In the genomic region with DNA sequence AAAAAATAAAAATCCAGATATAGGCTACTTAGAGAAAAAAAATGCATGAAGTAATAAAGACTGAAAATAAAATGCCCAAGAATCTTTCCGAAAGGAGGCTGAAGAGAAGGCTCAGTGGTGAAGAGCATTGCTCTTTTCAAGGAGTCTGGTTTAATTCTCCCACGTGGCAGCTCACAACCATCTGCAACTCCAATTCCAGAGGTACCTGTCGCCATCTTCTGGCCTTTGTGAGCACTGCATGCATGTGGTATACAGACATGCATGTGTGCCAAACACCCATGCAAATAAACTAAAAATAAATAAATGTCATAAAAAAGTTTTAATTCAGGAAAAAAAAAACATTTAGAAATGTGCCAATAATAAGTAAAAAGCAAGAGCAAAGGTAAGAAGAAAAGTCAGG, we compare ENCODE assay signal across 9 mouse cellular contexts.
A peak's percentile ranks its signal among the peaks of the same experiment; 100 is the strongest.
DNase-seq lines count a peak whose midpoint lies in the region; ATAC-seq and TF ChIP-seq lines count a peak whose summit lies in the region.
"Had no signal": no experiment of that assay in that cellular context is flagged by ENCODE, and none has a peak within 500 bp of the region (broad histone marks: within the 10 kb centered on the region; RNA-seq: fewer than 3 reads in every experiment).

No protein-coding gene starts in this region.

- H3K9me3 ChIP-seq in hindbrain, embryonic 11.5 days (ENCODE audit: control insufficient read depth, low read length) = no peaks in the 10 kb centered on the region
- H3K9me3 ChIP-seq in hindbrain, embryonic 13.5 days = no peaks in the 10 kb centered on the region
- H3K9me3 ChIP-seq in liver, postnatal 0 days (ENCODE audit: low read length) = no peaks in the 10 kb centered on the region
- H3K9me3 ChIP-seq: embryonic facial prominence, embryonic 12.5 days had no signal

- 46% methylated on average over 3 of the region's 3 CpGs for WGBS in hindbrain, embryonic 11.5 days
- WGBS in hindbrain, embryonic 13.5 days = 37% methylated on average over 3 of the region's 3 CpGs
- 23% methylated on average over 3 of the region's 3 CpGs for WGBS in liver, postnatal 0 days (ENCODE audit: insufficient replicate concordance)

- H3K9ac ChIP-seq in hindbrain, embryonic 11.5 days (ENCODE audit: low read depth, low read length) = no peak overlapping the region
- H3K9ac ChIP-seq in hindbrain, embryonic 13.5 days = no peak overlapping the region
- H3K9ac ChIP-seq in liver, postnatal 0 days (replicated peaks) = no peak overlapping the region
- H3K9ac ChIP-seq: embryonic facial prominence, embryonic 12.5 days had no signal

- H3K4me3 ChIP-seq in hindbrain, embryonic 11.5 days (ENCODE audit: low read depth, low read length) = no peak overlapping the region
- H3K4me3 ChIP-seq in hindbrain, embryonic 13.5 days = no peak overlapping the region
- no peak overlapping the region for H3K4me3 ChIP-seq in liver, postnatal 0 days (ENCODE audit: low read depth, low read length)
- H3K4me3 ChIP-seq: embryonic facial prominence, embryonic 12.5 days had no signal

- no peak for ATAC-seq in hindbrain, embryonic 11.5 days (ENCODE audit: low FRiP score)
- no peak for ATAC-seq in hindbrain, embryonic 13.5 days (ENCODE audit: low FRiP score)
- ATAC-seq in CD4-positive, CD25-positive, alpha-beta regulatory T cell, adult 4 months = peak; percentile 63
- ATAC-seq in liver, postnatal 0 days = no peak
- ATAC-seq in erythroid progenitor cell, adult 5-6 weeks (replicated peaks; ENCODE audit: low FRiP score, poor library complexity, severe bottlenecking) = no peak

- no peak overlapping the region for H3K4me2 ChIP-seq in hindbrain, embryonic 11.5 days (replicated peaks; ENCODE audit: low read depth, low read length)
- H3K4me2 ChIP-seq in hindbrain, embryonic 13.5 days = no peak overlapping the region
- H3K4me2 ChIP-seq in liver, postnatal 0 days (ENCODE audit: low read depth, low read length) = no peak overlapping the region
- H3K4me2 ChIP-seq: embryonic facial prominence, embryonic 12.5 days had no signal

- no peak for TF ChIP-seq EP300 in liver, postnatal 0 days (IDR thresholded peaks at IDR 0.05; ENCODE audit: low read depth)

- H3K27me3 ChIP-seq in hindbrain, embryonic 11.5 days (ENCODE audit: control insufficient read depth, insufficient read depth, low read length) = no peaks in the 10 kb centered on the region
- H3K27me3 ChIP-seq in hindbrain, embryonic 13.5 days = peaks cover 21% of the 10 kb centered on the region
- no peaks in the 10 kb centered on the region for H3K27me3 ChIP-seq in liver, postnatal 0 days (ENCODE audit: insufficient read depth, low read length)

- H3K4me1 ChIP-seq in hindbrain, embryonic 11.5 days (replicated peaks; ENCODE audit: control insufficient read depth, insufficient read depth, low read length) = no peaks in the 10 kb centered on the region
- no peaks in the 10 kb centered on the region; the same call in 1 of the 2 replicates for H3K4me1 ChIP-seq in hindbrain, embryonic 13.5 days (replicated peaks)
- H3K4me1 ChIP-seq in liver, postnatal 0 days (ENCODE audit: insufficient read depth) = no peaks in the 10 kb centered on the region
- H3K4me1 ChIP-seq: embryonic facial prominence, embryonic 12.5 days had no signal

- no peaks in the 10 kb centered on the region for H3K36me3 ChIP-seq in hindbrain, embryonic 11.5 days (ENCODE audit: control insufficient read depth, insufficient read depth, low read length)
- no peaks in the 10 kb centered on the region for H3K36me3 ChIP-seq in hindbrain, embryonic 13.5 days
- H3K36me3 ChIP-seq in liver, postnatal 0 days (replicated peaks; ENCODE audit: insufficient read depth, low read length) = no peaks in the 10 kb centered on the region
- H3K36me3 ChIP-seq: embryonic facial prominence, embryonic 12.5 days had no signal

- peak; percentile 49 for DNase-seq in hindbrain, embryonic 11.5 days (ENCODE audit: low spot score)
- peak; percentile 55 to 58 for DNase-seq in adrenal gland, postnatal 36 days
- peak; percentile 47 for DNase-seq in liver, postnatal 0 days
- DNase-seq in thymus, postnatal 14 days = peak; percentile 49
- no peak for DNase-seq in right cerebral cortex, postnatal 14 days

- no peak overlapping the region for H3K27ac ChIP-seq in hindbrain, embryonic 11.5 days (ENCODE audit: low read depth, low read length)
- no peak overlapping the region for H3K27ac ChIP-seq in hindbrain, embryonic 13.5 days
- no peak overlapping the region for H3K27ac ChIP-seq in liver, postnatal 0 days (ENCODE audit: low read depth)
- H3K27ac ChIP-seq: embryonic facial prominence, embryonic 12.5 days had no signal

- peak; percentile 68 for TF ChIP-seq CTCF in liver, postnatal 0 days (IDR thresholded peaks at IDR 0.05; ENCODE audit: low read depth)
